Mouse (Mus musculus) midbrain, embryonic 15.5 days (tissue): ENCODE measurements at regions not wholly inside any gene's neighbourhood (a gene's known extent, or its start where the extent isn't known, plus 50 kb on each side); places are given as distances from the start of the nearest gene placed in this dataset.

ENCODE experiments used
- ATAC-seq: fragments of 200-750 bp; cut with Nextera tagmentation; replicated peaks from 2 replicates; pipeline ENCODE4 v1.8.0; 2017; ENCODE audit warnings: moderate TSS enrichment
- H3K27ac ChIP-seq: fragments of 300-500 bp; sonication (generic); 2 replicates; pipeline ENCODE4 v1.5.1; 2015; ENCODE audit warnings: mild to moderate bottlenecking, inconsistent platforms
- H3K27me3 ChIP-seq: fragments of 300-500 bp; sonication (generic); replicated peaks from 2 replicates; pipeline ENCODE4 v1.6.1; 2015; ENCODE audit warnings: inconsistent platforms
- H3K36me3 ChIP-seq: fragments of 300-500 bp; sonication (generic); replicated peaks from 2 replicates; pipeline ENCODE4 v1.6.1; 2015; ENCODE audit warnings: inconsistent platforms
- H3K4me1 ChIP-seq: fragments of 300-500 bp; sonication (generic); 2 replicates; pipeline ENCODE4 v1.6.1; 2015; ENCODE audit warnings: inconsistent platforms
- H3K4me2 ChIP-seq: fragments of 300-500 bp; sonication (generic); 2 replicates; pipeline ENCODE4 v1.6.1; 2015; ENCODE audit warnings: inconsistent platforms, mild to moderate bottlenecking, moderate library complexity
- H3K4me3 ChIP-seq: fragments of 300-500 bp; sonication (generic); 2 replicates; pipeline ENCODE4 v1.5.1; 2015; ENCODE audit warnings: mild to moderate bottlenecking, inconsistent platforms
- H3K9ac ChIP-seq: fragments of 300-500 bp; sonication (generic); 2 replicates; pipeline ENCODE4 v1.6.1; 2015; ENCODE audit warnings: mild to moderate bottlenecking, inconsistent platforms
- H3K9me3 ChIP-seq: fragments of 300-500 bp; sonication (generic); 2 replicates; pipeline ENCODE4 v1.6.1; 2016; ENCODE audit warnings: inconsistent platforms
- WGBS: fragments of 180-500 bp; shearing (Covaris S2); methylation state at CpG from one replicate; pipeline ENCODE4 v1.1.7; 2015; ENCODE audit warnings: mixed read lengths; 5-methylcytosine and 5-hydroxymethylcytosine counted together

DNA sequence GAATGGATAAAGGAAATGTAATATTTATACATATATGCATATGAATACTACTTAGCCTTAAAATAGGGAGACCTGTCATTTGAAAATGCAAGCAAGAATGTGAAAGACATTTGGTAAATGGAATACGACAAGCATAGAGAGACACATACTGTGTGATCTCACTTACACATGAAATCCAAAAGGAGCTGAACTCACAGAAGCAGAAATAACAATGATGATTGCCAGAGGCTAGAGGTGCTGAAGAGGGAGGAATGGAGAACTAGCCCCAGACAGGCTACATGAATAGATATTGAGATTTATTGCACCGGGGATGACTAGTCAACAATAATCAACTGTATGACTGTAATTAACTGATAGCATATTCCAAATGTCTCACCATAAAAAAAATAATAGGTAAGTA, 336.6 kb upstream of the Acvr2a start:
- Histone ChIP-seq H3K9me3 (no peaks in the 10 kb centered on the region), H3K9ac (no peak overlapping the region), H3K4me1 (peaks cover 13% of the 10 kb centered on the region), H3K4me3 (no peak overlapping the region), H3K27ac (no peak overlapping the region), H3K4me2 (no peak overlapping the region), H3K27me3 (no peaks in the 10 kb centered on the region), H3K36me3 (no peaks in the 10 kb centered on the region)
- ATAC-seq = peak; percentile 85
- WGBS = 47% methylated on average over 2 of the region's 2 CpGs

DNA sequence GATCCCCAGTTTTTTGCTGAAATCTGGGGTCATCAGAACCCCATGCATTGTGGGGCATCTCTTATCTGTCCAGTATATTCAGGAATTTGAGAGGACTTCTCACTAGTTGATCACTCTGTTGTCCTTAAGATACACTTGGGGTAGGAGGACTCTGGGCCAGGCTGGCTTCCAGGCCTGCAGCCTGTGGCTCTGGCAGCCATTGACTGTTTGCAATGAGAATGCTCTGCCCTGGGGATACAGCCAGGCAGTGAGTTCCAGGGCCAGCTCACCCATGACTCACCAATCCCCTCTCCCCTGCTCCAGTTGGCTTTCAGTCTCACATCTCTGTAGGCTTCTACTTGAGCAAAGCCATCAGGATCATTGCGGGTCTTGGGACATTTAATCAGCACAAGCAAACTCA, 334.3 kb upstream of the Acvr2a start:
- H3K9me3 ChIP-seq = no peaks in the 10 kb centered on the region
- peaks cover 13% of the 10 kb centered on the region for H3K4me1 ChIP-seq
- 95% methylated on average over 1 of the region's 1 CpGs for WGBS
- no peak for ATAC-seq
- H3K36me3 ChIP-seq = no peaks in the 10 kb centered on the region
- no peak overlapping the region for H3K9ac ChIP-seq
- H3K27ac ChIP-seq = no peak overlapping the region
- no peaks in the 10 kb centered on the region for H3K27me3 ChIP-seq
- no peak overlapping the region for H3K4me2 ChIP-seq
- H3K4me3 ChIP-seq = no peak overlapping the region

DNA sequence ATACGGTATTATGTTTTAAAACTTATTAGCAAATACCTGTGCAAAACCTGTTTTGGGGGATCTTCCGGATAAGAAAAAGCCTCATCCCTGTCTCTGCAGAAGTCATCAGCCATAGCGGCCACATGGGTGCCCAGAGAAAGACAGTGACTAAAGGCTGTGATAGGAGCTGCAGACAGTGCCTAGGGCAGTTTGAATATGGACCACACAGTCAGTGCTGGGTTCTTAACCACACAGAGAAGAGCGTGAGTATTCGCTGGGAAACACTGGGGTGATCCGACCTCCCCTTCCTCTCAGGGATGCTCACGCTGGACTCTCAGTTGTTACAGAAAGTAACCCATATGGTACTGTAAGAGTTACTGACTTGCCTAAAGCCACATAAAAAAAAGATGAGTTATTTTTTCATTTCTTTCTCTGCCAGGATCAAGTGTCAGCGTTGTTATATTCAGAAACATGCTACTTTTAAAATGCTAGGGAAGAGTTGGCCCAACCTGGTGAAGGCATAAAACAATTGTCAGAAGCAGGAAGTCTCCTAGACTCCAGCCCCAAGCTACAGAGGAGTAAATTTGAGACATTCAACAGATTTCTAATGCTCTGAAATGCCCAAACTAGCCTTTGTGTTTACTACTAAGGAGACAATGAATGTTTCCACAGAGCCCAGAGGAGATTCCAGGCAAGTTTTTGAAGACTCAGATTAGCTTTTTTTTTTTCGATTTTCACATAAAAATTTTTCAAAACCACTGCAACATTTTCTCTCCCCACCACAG, 333.3 kb upstream of the Acvr2a start:
- WGBS = 59% methylated on average over 9 of the region's 9 CpGs
- Histone ChIP-seq H3K27me3 (no peaks in the 10 kb centered on the region), H3K27ac (no peak overlapping the region), H3K9ac (no peak overlapping the region), H3K36me3 (no peaks in the 10 kb centered on the region), H3K9me3 (no peaks in the 10 kb centered on the region), H3K4me3 (no peak overlapping the region), H3K4me1 (peaks cover 13% of the 10 kb centered on the region), H3K4me2 (no peak overlapping the region)
- ATAC-seq = 0 out of 2 replicates have a peak, but pooled peaks have one; percentile 65

DNA sequence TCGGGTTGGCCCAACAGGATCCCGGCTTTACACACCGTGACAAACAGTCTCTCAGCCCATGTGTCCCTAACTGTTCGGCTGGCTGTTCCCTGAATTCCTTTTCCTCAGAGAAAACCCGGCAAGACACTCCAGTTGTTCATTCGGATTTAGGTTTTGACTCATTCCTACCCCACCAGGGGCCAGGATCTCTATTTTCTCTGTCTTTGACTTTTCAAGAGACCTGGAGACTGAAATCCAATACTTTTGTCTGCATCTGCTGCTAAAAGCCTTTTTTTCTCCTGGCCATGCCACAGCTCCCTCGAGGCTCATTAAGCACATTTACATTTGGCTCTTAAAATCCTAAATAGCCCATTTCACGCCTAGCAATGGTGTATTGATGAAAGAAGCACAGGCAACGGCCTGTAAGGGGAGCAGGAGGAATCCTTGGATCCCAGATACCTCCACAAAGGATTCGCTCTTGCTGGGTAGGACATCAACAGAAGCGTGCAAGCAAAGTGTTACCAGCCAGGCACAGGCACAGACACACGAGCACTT, 332.6 kb upstream of the Acvr2a start:
- 9% methylated on average over 12 of the region's 12 CpGs for WGBS
- H3K4me2 ChIP-seq = no peak overlapping the region
- peak; percentile 82 for ATAC-seq
- H3K36me3 ChIP-seq = no peaks in the 10 kb centered on the region
- no peak overlapping the region for H3K27ac ChIP-seq
- H3K27me3 ChIP-seq = no peaks in the 10 kb centered on the region
- peaks cover 13% of the 10 kb centered on the region for H3K4me1 ChIP-seq
- H3K9ac ChIP-seq = no peak overlapping the region
- no peak overlapping the region for H3K4me3 ChIP-seq
- no peaks in the 10 kb centered on the region for H3K9me3 ChIP-seq

DNA sequence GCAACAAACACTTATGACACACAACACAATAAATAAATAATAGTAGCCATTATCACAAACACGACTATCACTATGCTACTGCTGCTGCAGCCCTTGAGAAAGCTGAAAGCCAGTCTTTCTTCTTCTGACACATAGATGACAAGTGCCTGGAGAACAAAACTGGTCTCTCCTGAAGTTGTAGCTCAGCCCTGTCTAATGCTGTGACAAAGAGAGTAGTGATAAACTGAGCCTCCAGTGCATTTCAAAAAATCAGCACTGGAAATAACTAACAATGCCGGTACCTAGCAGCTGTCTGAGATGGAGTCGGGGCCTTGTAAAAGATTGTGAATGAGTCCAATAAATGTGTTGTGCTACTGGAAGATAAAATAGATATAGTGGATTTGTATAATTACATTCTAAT, 320.3 kb upstream of the Acvr2a start:
- Histone ChIP-seq H3K36me3 (no peaks in the 10 kb centered on the region), H3K9ac (no peak overlapping the region), H3K27me3 (no peaks in the 10 kb centered on the region), H3K4me1 (no peaks in the 10 kb centered on the region), H3K4me2 (no peak overlapping the region), H3K27ac (no peak overlapping the region), H3K9me3 (no peaks in the 10 kb centered on the region), H3K4me3 (no peak overlapping the region)
- ATAC-seq = no peak
- 78% methylated on average over 3 of the region's 3 CpGs for WGBS

DNA sequence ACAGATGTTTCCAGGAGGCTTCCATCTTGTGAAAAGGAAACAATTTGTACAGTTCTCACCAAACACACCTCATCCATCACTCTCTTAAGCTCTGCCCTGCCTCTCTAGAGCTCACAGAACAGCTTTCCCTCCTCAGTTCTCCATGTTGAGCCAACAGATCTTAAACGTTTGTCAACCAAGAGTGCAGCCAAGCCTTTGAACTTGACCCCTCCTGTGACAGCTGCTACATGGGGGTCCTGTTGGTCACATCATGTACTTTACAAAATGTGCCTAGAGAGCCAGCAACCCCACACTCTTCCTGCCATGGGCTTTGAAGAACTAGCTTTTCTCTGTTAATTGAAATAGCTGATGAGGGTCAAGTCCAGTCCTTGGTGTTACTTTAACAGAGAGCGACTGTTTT, 319.8 kb upstream of the Acvr2a start:
- Histone ChIP-seq H3K36me3 (no peaks in the 10 kb centered on the region), H3K9me3 (no peaks in the 10 kb centered on the region), H3K27me3 (no peaks in the 10 kb centered on the region), H3K4me2 (no peak overlapping the region), H3K27ac (no peak overlapping the region), H3K4me3 (no peak overlapping the region), H3K4me1 (no peaks in the 10 kb centered on the region), H3K9ac (no peak overlapping the region)
- 67% methylated on average over 2 of the region's 2 CpGs for WGBS
- ATAC-seq = no peak

DNA sequence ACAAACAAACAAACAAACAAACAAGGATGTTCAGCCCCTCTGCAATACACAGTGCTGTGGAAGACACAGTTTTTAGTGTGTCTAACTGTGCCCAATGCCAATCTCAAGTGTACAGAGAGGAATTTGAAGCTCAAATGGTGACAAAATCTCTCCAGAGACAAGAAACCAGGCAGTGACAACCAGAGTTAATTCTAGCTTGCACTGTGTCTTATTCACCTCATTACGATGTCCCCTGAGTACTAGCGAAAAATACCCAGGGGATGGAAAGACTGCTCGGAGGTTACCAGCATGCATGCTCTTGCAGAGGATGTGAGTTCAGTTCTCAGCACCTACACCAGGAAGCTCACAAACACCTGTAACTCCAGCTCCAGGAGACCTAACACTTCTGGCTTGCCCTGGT, 319.3 kb upstream of the Acvr2a start:
- Histone ChIP-seq H3K36me3 (no peaks in the 10 kb centered on the region), H3K4me2 (no peak overlapping the region), H3K9ac (no peak overlapping the region), H3K9me3 (no peaks in the 10 kb centered on the region), H3K27me3 (no peaks in the 10 kb centered on the region), H3K4me3 (no peak overlapping the region), H3K27ac (no peak overlapping the region), H3K4me1 (no peaks in the 10 kb centered on the region)
- WGBS = 91% methylated on average over 3 of the region's 3 CpGs
- no peak for ATAC-seq

DNA sequence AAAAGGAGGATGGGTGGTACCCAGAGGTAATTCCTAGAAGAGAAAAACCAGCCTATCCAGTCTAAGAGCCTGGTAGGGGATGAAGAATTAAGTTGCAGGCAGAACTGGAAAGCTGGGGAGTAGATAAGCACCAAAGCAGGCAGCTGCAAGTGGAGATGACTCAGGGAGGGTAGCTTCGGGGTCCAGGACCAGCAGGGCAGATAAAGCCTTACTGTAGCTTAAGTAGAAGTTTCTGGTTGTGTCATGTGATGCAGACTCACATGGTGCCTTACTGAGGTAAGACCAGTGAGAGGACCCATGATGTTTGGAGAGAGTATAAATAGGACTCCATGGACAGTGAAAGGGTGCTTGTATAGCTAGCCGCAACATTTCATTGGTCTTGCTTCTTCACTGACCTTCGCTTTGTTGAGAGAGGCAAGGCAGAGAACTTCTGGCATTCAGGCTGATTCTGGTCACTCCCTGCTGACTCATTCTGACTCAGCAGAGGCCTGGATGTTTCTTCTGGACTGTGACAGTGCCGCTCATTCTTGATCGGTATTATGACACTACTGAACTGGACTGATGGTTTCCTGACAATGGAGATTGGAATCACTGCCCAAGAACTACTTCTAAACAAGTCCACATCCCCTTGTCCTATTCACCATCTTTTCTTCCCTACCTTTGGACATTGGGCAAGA, 315.7 kb upstream of the Acvr2a start:
- Histone ChIP-seq H3K9ac (no peak overlapping the region), H3K4me1 (no peaks in the 10 kb centered on the region), H3K9me3 (no peaks in the 10 kb centered on the region), H3K36me3 (no peaks in the 10 kb centered on the region), H3K4me3 (no peak overlapping the region), H3K27me3 (no peaks in the 10 kb centered on the region), H3K27ac (no peak overlapping the region), H3K4me2 (no peak overlapping the region)
- ATAC-seq = no peak
- WGBS = 96% methylated on average over 5 of the region's 5 CpGs

DNA sequence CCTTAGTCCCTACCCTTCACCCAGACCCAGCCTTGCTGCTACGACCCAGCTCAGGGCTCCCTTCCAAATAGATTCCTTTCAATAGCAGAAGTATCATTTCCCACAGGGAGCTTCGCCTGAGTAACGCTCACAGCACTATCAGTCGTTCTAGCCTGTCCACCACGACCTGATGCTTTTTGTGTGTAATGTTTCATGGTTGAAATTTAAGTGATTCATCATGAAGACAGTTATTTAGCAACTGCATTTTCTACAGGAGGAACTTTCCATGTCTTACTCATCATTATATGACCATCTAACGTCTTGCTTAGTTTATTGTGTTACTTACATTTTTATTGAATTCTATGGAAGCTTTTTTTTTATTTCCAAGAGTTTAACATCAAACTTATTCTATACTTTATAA, 314.5 kb upstream of the Acvr2a start:
- ATAC-seq = no peak
- H3K9ac ChIP-seq = no peak overlapping the region
- no peak overlapping the region for H3K4me2 ChIP-seq
- no peak overlapping the region for H3K27ac ChIP-seq
- no peak overlapping the region for H3K4me3 ChIP-seq
- 89% methylated on average over 6 of the region's 6 CpGs for WGBS
- H3K36me3 ChIP-seq = no peaks in the 10 kb centered on the region
- no peaks in the 10 kb centered on the region for H3K9me3 ChIP-seq
- no peaks in the 10 kb centered on the region for H3K4me1 ChIP-seq
- no peaks in the 10 kb centered on the region for H3K27me3 ChIP-seq

DNA sequence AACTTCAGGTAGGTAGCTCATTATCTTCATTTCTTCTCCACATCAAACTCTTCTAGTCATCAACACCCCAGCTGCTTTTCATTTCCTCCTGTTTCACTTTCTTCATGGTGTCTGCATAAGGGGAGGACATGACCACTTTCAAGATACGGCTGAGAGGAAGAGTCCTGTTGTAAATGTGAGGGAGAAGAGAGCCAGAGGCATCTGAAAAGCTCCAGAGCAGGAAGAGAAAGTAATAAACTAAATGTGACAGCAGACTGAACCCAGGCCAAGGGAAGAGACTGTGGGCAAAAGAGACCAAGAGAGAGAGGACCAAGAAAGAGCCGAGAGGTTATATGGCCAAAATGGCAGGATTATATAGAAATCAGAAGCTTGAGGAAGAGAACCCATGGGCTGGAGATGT, 312.5 kb upstream of the Acvr2a start:
- H3K9ac ChIP-seq = no peak overlapping the region
- no peaks in the 10 kb centered on the region for H3K27me3 ChIP-seq
- H3K9me3 ChIP-seq = no peaks in the 10 kb centered on the region
- 97% methylated on average over 2 of the region's 2 CpGs for WGBS
- ATAC-seq = no peak
- H3K4me2 ChIP-seq = no peak overlapping the region
- H3K27ac ChIP-seq = no peak overlapping the region
- H3K36me3 ChIP-seq = no peaks in the 10 kb centered on the region
- H3K4me1 ChIP-seq = no peaks in the 10 kb centered on the region
- no peak overlapping the region for H3K4me3 ChIP-seq

DNA sequence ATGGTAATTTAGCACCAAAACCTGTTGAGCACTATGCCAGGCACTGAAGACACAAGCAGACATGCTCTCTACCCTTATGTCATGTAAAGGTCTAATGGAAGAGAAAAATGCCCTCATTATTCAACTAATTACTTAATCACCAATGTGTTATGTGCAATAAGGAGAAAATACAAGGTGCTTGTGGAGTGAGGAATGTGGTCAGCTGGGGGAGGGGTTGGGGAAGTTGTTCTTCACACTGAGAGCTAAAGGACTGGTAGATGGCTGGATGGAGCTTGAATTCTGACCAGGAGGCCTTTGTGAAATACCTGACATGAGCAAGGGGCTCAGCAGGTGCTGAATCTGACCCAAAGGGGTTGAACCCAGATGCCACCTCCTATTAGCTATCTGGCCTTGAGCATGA, 300.1 kb upstream of the Acvr2a start:
- Histone ChIP-seq H3K4me1 (no peaks in the 10 kb centered on the region), H3K27me3 (no peaks in the 10 kb centered on the region), H3K27ac (no peak overlapping the region), H3K9me3 (no peaks in the 10 kb centered on the region), H3K36me3 (no peaks in the 10 kb centered on the region), H3K4me2 (no peak overlapping the region), H3K4me3 (no peak overlapping the region), H3K9ac (no peak overlapping the region)
- no peak for ATAC-seq

DNA sequence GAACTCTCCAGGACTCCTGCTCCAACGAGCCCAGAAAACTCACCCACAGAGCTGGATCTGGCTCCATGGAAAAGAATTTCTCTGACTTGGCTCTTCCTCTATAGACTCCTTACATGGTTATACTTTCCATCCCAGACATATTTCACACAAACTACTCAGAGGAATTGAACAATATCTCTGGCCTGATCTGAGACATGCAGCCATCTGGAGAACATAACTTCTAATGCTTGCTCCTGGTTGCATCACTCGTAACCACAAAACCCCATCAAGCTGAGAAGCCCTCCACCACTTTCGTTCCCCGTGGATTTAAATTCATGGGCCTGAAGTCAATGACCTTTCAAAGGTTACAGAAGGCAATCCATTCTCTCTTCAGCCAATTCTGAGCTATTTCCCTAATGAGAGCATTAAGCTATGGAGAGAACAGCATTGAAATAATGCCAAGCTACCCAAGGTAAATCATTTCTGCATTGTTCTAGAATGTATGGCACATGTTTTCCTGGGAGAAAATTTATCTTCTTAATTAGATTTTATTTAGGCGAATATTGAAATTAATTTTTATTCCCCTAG, 294.0 kb upstream of the Acvr2a start:
- no peaks in the 10 kb centered on the region for H3K36me3 ChIP-seq
- ATAC-seq = no peak
- H3K27ac ChIP-seq = no peak overlapping the region
- H3K9me3 ChIP-seq = no peaks in the 10 kb centered on the region
- H3K4me3 ChIP-seq = no peak overlapping the region
- H3K9ac ChIP-seq = no peak overlapping the region
- H3K4me1 ChIP-seq = no peaks in the 10 kb centered on the region
- no peaks in the 10 kb centered on the region for H3K27me3 ChIP-seq
- H3K4me2 ChIP-seq = no peak overlapping the region
- WGBS = 85% methylated on average over 5 of the region's 5 CpGs
